Mouse (Mus musculus): ENCODE data around the gene Sipa1l1.

DNA sequence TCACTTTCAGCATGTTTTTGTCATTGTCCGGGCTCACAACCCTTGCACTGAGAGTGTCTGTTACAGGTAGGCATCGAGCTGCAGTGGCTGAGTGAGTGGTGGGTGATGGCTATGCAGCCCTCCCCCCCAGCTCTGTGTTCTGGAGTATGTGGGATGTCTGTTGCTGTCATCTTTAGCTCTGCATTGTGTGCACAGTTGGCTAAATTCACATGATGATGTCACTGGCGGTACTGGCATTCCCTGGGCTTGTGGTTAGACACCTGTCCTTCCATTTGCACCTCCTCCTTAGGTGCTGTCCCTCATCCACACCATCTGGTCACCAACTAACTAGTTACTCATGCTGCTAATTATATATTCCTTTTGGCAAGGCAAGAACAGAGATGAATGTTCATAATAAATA lies 218.5 kb downstream of the Sipa1l1 start:
- TF ChIP-seq GATA1 (IDR thresholded peaks at IDR 0.05; ENCODE audit: low read length) (no peak), TAL1 (IDR thresholded peaks at IDR 0.05; ENCODE audit: low read length) (no peak)

All from erythroblast, embryonic 14.5 days (primary cell).